Mouse (Mus musculus) neural tube, embryonic 11.5 days (tissue): Measurements from ENCODE around the gene Gm9803. TPM values are rescaled to one million over a fixed set of nuclear protein-coding genes. Genes with fewer than 3 reads are reported as not detected.

Experiments
- ATAC-seq: fragments of 200-750 bp; cut with Nextera tagmentation; 2 replicates; pipeline ENCODE4 v1.8.0; 2017; ENCODE audit warnings: moderate number of reproducible peaks, mild to moderate bottlenecking, moderate TSS enrichment, moderate library complexity; ENCODE audit not compliant: insufficient read depth, low FRiP score, low TSS enrichment
- DNase-seq: peaks from one replicate; pipeline ENCODE4 v3.0.0-alpha.2; 2015; ENCODE audit warnings: low spot score
- H3K27ac ChIP-seq: fragments of 300-500 bp; sonication (generic); 2 replicates; pipeline ENCODE4 v1.5.1; 2014; ENCODE audit warnings: low read depth, mild to moderate bottlenecking, low read length
- H3K27me3 ChIP-seq: fragments of 300-500 bp; sonication (generic); 2 replicates; pipeline ENCODE4 v1.6.1; 2014; ENCODE audit warnings: mild to moderate bottlenecking, low read length, mixed read lengths; ENCODE audit not compliant: control insufficient read depth, insufficient read depth
- H3K36me3 ChIP-seq: fragments of 300-500 bp; sonication (generic); 2 replicates; pipeline ENCODE4 v1.6.1; 2014; ENCODE audit warnings: mild to moderate bottlenecking, low read length, moderate library complexity, mixed read lengths; ENCODE audit not compliant: control insufficient read depth, insufficient read depth
- H3K4me1 ChIP-seq: fragments of 300-500 bp; sonication (generic); 2 replicates; pipeline ENCODE4 v1.6.1; 2014; ENCODE audit warnings: low read length, mixed read lengths; ENCODE audit not compliant: control insufficient read depth, insufficient read depth
- H3K4me2 ChIP-seq: fragments of 300-500 bp; sonication (generic); 2 replicates; pipeline ENCODE4 v1.6.1; 2014; ENCODE audit warnings: low read depth, mild to moderate bottlenecking, moderate library complexity
- H3K4me3 ChIP-seq: fragments of 300-500 bp; sonication (generic); 2 replicates; pipeline ENCODE4 v1.5.1; 2014; ENCODE audit warnings: low read depth, low read length
- H3K9ac ChIP-seq: fragments of 300-500 bp; sonication (generic); 2 replicates; pipeline ENCODE4 v1.6.1; 2014; ENCODE audit warnings: mild to moderate bottlenecking, low read length
- H3K9me3 ChIP-seq: fragments of 300-500 bp; sonication (generic); 2 replicates; pipeline ENCODE4 v1.6.1; 2016; ENCODE audit warnings: low read length; ENCODE audit not compliant: control insufficient read depth
- WGBS: fragments of 180-500 bp; shearing (Covaris S2); extraction: QIAGEN DNeasy Blood & Tissue Kit; methylation state at CpG from one replicate; pipeline ENCODE4 v1.1.7; 2014; 5-methylcytosine and 5-hydroxymethylcytosine counted together
- polyA plus RNA-seq: library from polyadenylated mRNA; unstranded; fragments of >200 nt; fragmentation: Nextera tagmentation; extraction: Ambion mirVana; gene quantifications from 2 replicates; pipeline ENCODE4 v1.2.1, GENCODE M21; 2014

Gene Gm9803
- polyA plus RNA-seq, 1 experiment from 2014 or later, result 12.9 TPM

DNA sequence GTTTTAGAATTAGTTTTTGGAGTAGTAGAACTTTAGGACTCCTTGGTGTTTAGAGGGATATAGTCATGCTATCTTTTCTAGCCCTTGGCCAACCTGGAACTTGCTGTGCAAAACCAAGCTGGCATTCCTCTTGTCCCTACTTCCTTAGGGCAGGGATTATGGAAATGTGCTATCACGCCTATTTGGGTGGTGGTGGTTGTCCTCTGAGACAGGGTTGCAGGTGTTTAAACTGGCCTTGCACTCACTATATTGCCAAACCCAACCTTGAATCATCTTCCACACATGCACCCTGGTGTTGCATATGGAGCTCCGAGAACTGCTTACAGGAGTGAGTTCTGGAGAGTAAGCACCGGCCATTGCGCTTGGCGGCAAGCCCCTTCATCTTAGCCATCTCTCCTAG is 41.9 kb upstream of the Gm9803 start:
- Histone ChIP-seq H3K4me3 (no peak overlapping the region), H3K9me3 (no peaks in the 10 kb centered on the region), H3K36me3 (no peaks in the 10 kb centered on the region), H3K4me1 (peaks cover 8% of the 10 kb centered on the region), H3K9ac (no peak overlapping the region), H3K4me2 (no peak overlapping the region), H3K27ac (no peak overlapping the region), H3K27me3 (no peaks in the 10 kb centered on the region)
- DNase-seq (no peak), ATAC-seq (no peak)
- WGBS, result 94% methylated on average over 5 of the region's 5 CpGs

GRCm38 (mm10) chr10:43483426-43483995 is 40.4 kb upstream of the Gm9803 start:
- no peak overlapping the region for H3K9ac ChIP-seq

DNA sequence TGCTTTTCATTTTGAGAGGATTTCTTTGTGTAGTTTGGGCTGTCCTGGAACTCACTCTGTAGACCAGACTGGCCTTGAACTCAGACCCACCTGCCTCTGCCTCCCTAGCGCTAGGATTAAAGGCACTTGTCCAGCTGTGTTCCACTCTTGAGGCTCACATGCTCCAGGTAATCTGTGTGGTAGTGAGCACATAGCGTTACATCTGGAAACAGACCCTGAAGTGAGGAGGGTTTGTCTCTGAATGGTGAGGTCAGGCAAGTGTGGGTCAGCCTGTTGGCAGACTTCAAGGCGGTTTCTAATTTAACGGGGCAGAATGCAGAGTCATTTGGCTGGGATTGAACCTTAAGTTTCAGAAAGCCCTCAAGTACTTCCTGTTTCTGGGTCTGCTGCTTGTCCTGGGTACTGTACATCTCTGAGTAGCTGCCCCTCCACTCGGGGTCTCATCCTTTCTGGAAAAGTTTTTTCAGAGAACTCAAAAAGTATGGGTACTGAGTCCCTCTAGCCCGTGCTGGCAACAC is 38.1 kb upstream of the Gm9803 start:
- Histone ChIP-seq H3K4me1 (peaks cover 5% of the 10 kb centered on the region), H3K9ac (no peak overlapping the region), H3K36me3 (no peaks in the 10 kb centered on the region), H3K4me3 (no peak overlapping the region), H3K4me2 (no peak overlapping the region), H3K9me3 (no peaks in the 10 kb centered on the region), H3K27ac (no peak overlapping the region), H3K27me3 (no peaks in the 10 kb centered on the region)
- DNase-seq, result no peak
- 86% methylated on average over 6 of the region's 6 CpGs for WGBS
- ATAC-seq, result no peak

More at GRCm38 (mm10) chr10:43483426-43483995, 40.4 kb upstream of the Gm9803 start:
- Histone ChIP-seq H3K27ac (no peak overlapping the region), H3K4me2 (no peak overlapping the region), H3K9me3 (no peaks in the 10 kb centered on the region), H3K27me3 (no peaks in the 10 kb centered on the region), H3K4me3 (no peak overlapping the region), H3K4me1 (peaks cover 3% of the 10 kb centered on the region), H3K36me3 (no peaks in the 10 kb centered on the region)
- DNase-seq, result no peak
- no peak for ATAC-seq
- 59% methylated on average over 9 of the region's 9 CpGs for WGBS

- peaks cover 5% of the 10 kb centered on the region; the same call in 1 of the 2 replicates for H3K4me1 ChIP-seq
- no peak overlapping the region for H3K9ac ChIP-seq
Observed at GRCm38 (mm10) chr10:43487441-43488010, 36.4 kb upstream of the Gm9803 start.

GRCm38 (mm10) chr10:43488258-43488657 is 35.6 kb upstream of the Gm9803 start:
- no peaks in the 10 kb centered on the region; the same call in 1 of the 2 replicates for H3K36me3 ChIP-seq
- DNase-seq, result no peak
- ATAC-seq, result no peak
- peaks cover 5% of the 10 kb centered on the region; the same call in 1 of the 2 replicates for H3K4me1 ChIP-seq
- H3K27me3 ChIP-seq, result no peaks in the 10 kb centered on the region
- no peak overlapping the region for H3K4me3 ChIP-seq
- no peak overlapping the region for H3K27ac ChIP-seq
- no peak overlapping the region for H3K4me2 ChIP-seq
- 80% methylated on average over 4 of the region's 4 CpGs for WGBS
- H3K9ac ChIP-seq, result no peak overlapping the region
- H3K9me3 ChIP-seq, result no peaks in the 10 kb centered on the region

More at GRCm38 (mm10) chr10:43487441-43488010, 36.4 kb upstream of the Gm9803 start:
- Histone ChIP-seq H3K27me3 (no peaks in the 10 kb centered on the region), H3K4me3 (no peak overlapping the region), H3K36me3 (no peaks in the 10 kb centered on the region), H3K27ac (no peak overlapping the region), H3K9me3 (no peaks in the 10 kb centered on the region), H3K4me2 (no peak overlapping the region)
- ATAC-seq, result no peak
- 71% methylated on average over 3 of the region's 3 CpGs for WGBS
- DNase-seq, result no peak

DNA sequence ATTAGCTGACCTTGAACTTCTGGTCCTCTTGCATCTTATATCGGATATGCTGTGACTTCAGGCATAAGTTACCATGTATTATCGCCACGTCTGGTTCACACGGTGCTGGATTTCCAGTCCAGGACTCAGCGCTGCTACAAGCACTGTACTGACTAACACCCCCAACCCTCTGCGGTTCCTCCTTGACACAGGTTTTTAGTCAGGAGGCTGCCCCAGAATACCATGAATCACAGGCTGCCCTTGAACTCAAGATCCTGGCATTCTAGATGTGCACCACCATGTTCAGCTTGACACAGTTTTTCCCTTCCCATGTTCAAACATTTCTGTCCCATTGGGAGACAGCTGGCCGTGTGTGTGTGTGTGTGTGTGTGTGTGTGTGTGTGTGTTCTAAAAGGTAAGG is 34.7 kb upstream of the Gm9803 start:
- H3K27ac ChIP-seq, result no peak overlapping the region
- no peak overlapping the region for H3K9ac ChIP-seq
- WGBS, result 89% methylated on average over 7 of the region's 7 CpGs
- no peaks in the 10 kb centered on the region; the same call in 1 of the 2 replicates for H3K36me3 ChIP-seq
- no peak overlapping the region for H3K4me3 ChIP-seq
- H3K4me2 ChIP-seq, result no peak overlapping the region
- DNase-seq (no peak), ATAC-seq (no peak)
- H3K4me1 ChIP-seq, result peaks cover 5% of the 10 kb centered on the region; the same call in 1 of the 2 replicates
- no peaks in the 10 kb centered on the region for H3K27me3 ChIP-seq
- H3K9me3 ChIP-seq, result no peaks in the 10 kb centered on the region

DNA sequence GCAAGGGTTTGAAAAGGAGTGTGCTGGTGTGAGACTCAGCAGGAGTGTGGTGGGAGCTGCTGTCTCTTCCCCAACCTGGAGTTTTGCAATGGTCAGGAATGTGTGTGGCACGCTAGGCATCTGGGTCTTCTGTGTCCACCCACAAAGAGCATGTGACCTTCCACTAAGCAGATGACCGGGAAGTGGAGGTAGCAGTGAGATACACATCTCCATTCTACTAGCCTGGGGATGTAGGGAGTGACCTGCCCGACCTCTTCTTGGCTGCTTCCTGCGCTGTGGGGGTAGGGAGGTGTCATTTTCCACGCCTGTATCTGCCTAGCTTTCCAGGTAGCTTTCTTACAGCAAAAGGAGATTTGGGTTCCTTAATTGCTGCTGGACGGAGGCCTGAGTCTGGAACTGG is 34.3 kb upstream of the Gm9803 start:
- no peak overlapping the region for H3K4me3 ChIP-seq

GRCm38 (mm10) chr10:43490034-43490433 is 33.9 kb upstream of the Gm9803 start:
- H3K4me1 ChIP-seq, result peaks cover 5% of the 10 kb centered on the region; the same call in 1 of the 2 replicates
- ATAC-seq, result no peak
- no peak for DNase-seq
- H3K9me3 ChIP-seq, result no peaks in the 10 kb centered on the region
- no peaks in the 10 kb centered on the region for H3K27me3 ChIP-seq
- 72% methylated on average over 8 of the region's 8 CpGs for WGBS
- H3K9ac ChIP-seq, result no peak overlapping the region
- no peak overlapping the region for H3K4me3 ChIP-seq
- H3K36me3 ChIP-seq, result no peaks in the 10 kb centered on the region; the same call in 1 of the 2 replicates
- H3K4me2 ChIP-seq, result no peak overlapping the region
- H3K27ac ChIP-seq, result no peak overlapping the region

More for the DNA sequence above, 34.3 kb upstream of the Gm9803 start:
- no peaks in the 10 kb centered on the region for H3K27me3 ChIP-seq
- no peak overlapping the region for H3K4me2 ChIP-seq
- peaks cover 5% of the 10 kb centered on the region; the same call in 1 of the 2 replicates for H3K4me1 ChIP-seq
- ATAC-seq (no peak), DNase-seq (no peak)
- no peak overlapping the region for H3K9ac ChIP-seq
- H3K9me3 ChIP-seq, result no peaks in the 10 kb centered on the region
- WGBS, result 54% methylated on average over 6 of the region's 6 CpGs
- no peaks in the 10 kb centered on the region; the same call in 1 of the 2 replicates for H3K36me3 ChIP-seq
- no peak overlapping the region for H3K27ac ChIP-seq

GRCm38 (mm10) chr10:43490846-43491245 is 33.0 kb upstream of the Gm9803 start:
- Histone ChIP-seq H3K9ac (no peak overlapping the region), H3K4me3 (no peak overlapping the region), H3K27me3 (no peaks in the 10 kb centered on the region), H3K27ac (no peak overlapping the region), H3K4me1 (peaks cover 5% of the 10 kb centered on the region; the same call in 1 of the 2 replicates), H3K36me3 (peaks cover 6% of the 10 kb centered on the region), H3K9me3 (no peaks in the 10 kb centered on the region), H3K4me2 (no peak overlapping the region)
- 86% methylated on average over 5 of the region's 5 CpGs for WGBS
- ATAC-seq (no peak), DNase-seq (no peak)
